ENCODE assay signal across 10 mouse cellular contexts in the genomic region with DNA sequence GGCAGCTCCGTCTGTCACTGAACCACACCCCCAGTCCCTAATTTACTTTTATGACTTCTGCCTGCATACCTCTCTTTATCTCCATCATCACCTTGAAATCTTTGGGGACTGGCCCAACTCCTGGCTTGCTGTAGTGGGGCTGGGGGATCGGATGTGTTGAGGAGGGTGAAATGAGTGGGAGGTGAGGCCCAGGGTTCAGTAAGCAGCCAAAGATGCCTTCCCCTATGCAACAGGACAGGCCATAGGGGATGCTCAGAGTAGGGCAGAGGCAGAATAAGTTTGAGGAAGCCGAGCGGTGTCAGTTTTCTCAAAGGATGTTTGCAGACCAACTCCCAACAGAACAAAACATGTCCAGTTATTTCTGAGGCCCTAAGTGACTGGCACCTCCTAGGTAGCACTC. TPM values are rescaled to one million over a fixed set of nuclear protein-coding genes. Genes with fewer than 3 reads are reported as not detected.
DNase-seq lines count a peak whose midpoint lies in the region; ATAC-seq and TF ChIP-seq lines count a peak whose summit lies in the region.
"Had no signal": no experiment of that assay in that cellular context is flagged by ENCODE, and none has a peak within 500 bp of the region (broad histone marks: within the 10 kb centered on the region; RNA-seq: fewer than 3 reads in every experiment).

No protein-coding gene starts in this region.

- peak overlapping the region; percentile 84; the same call in 1 of the 2 replicates for H3K9ac ChIP-seq in heart, embryonic 15.5 days
- peak overlapping the region; percentile 88 for H3K9ac ChIP-seq in liver, embryonic 16.5 days (ENCODE audit: low read depth, low read length)

- H3K36me3 ChIP-seq in heart, embryonic 15.5 days = peaks cover 4% of the 10 kb centered on the region; the same call in 1 of the 2 replicates
- H3K36me3 ChIP-seq in hindbrain, embryonic 10.5 days = peaks cover 4% of the 10 kb centered on the region; the same call in 1 of the 2 replicates
- no peaks in the 10 kb centered on the region for H3K36me3 ChIP-seq in liver, embryonic 16.5 days (ENCODE audit: control insufficient read depth, insufficient read depth)

- peaks cover 50% of the 10 kb centered on the region for H3K4me1 ChIP-seq in heart, embryonic 15.5 days (replicated peaks)
- H3K4me1 ChIP-seq in bone marrow, adult 2 months (ENCODE audit: control insufficient read depth, insufficient read depth, low read length) = peaks cover 4% of the 10 kb centered on the region
- peaks cover 52% of the 10 kb centered on the region for H3K4me1 ChIP-seq in hindbrain, embryonic 10.5 days (replicated peaks)
- H3K4me1 ChIP-seq in liver, embryonic 16.5 days (ENCODE audit: control insufficient read depth, low read depth, low read length) = peaks cover 67% of the 10 kb centered on the region

- no peak for TF ChIP-seq POLR2A in bone marrow, adult 2 months (IDR thresholded peaks at IDR 0.05; ENCODE audit: borderline replicate concordance, control insufficient read depth, low read depth, low read length)

- DNase-seq in heart, adult 9 months (ENCODE audit: low spot score in 2 of 2) = no peak
- DNase-seq in hindbrain, embryonic 10.5 days (ENCODE audit: low spot score) = no peak
- no peak for DNase-seq in embryo, embryonic 10.5 days (ENCODE audit: low spot score)
- DNase-seq in frontal cortex, adult 2 months (ENCODE audit: extremely low spot score in 1 of 2, low spot score in 1 of 2) = no peak
- DNase-seq: cerebellum, adult 8-10 months; left cerebral cortex, postnatal 4 days had no signal

- H3K4me2 ChIP-seq in heart, embryonic 15.5 days = peak overlapping the region; percentile 86
- H3K4me2 ChIP-seq in liver, embryonic 16.5 days (ENCODE audit: low read depth, low read length) = peak overlapping the region; percentile 92

- peak overlapping the region; percentile 84 for H3K4me3 ChIP-seq in heart, embryonic 15.5 days
- peak overlapping the region; percentile 77 for H3K4me3 ChIP-seq in bone marrow, adult 2 months (replicated peaks; ENCODE audit: control insufficient read depth, low read depth, low read length)
- peak overlapping the region; percentile 75 for H3K4me3 ChIP-seq in hindbrain, embryonic 10.5 days
- H3K4me3 ChIP-seq in liver, embryonic 16.5 days (ENCODE audit: low read depth, low read length) = peak overlapping the region; percentile 86

- H3K9me3 ChIP-seq in heart, embryonic 15.5 days (replicated peaks) = no peaks in the 10 kb centered on the region
- no peaks in the 10 kb centered on the region for H3K9me3 ChIP-seq in hindbrain, embryonic 10.5 days
- no peaks in the 10 kb centered on the region for H3K9me3 ChIP-seq in liver, embryonic 16.5 days (replicated peaks; ENCODE audit: control insufficient read depth, low read length)

- ATAC-seq in heart, embryonic 15.5 days (replicated peaks; ENCODE audit: insufficient number of reproducible peaks, insufficient read depth, low FRiP score, low read depth) = no peak
- no peak for ATAC-seq in liver, embryonic 16.5 days (ENCODE audit: low read depth)
- ATAC-seq in cerebellum, adult (ENCODE audit: insufficient number of reproducible peaks, low FRiP score, low TSS enrichment) = no peak

- no peak for TF ChIP-seq CTCF in bone marrow, adult 2 months (IDR thresholded peaks at IDR 0.05; ENCODE audit: control insufficient read depth, insufficient read depth, low read length)

- H3K27me3 ChIP-seq in heart, embryonic 15.5 days = no peaks in the 10 kb centered on the region
- H3K27me3 ChIP-seq in hindbrain, embryonic 10.5 days (ENCODE audit: insufficient read depth, poor library complexity, severe bottlenecking) = 0 out of 2 replicates have a peak, but pooled peaks cover 3% of the 10 kb centered on the region
- H3K27me3 ChIP-seq in liver, embryonic 16.5 days (ENCODE audit: control insufficient read depth, insufficient read depth, low read depth, low read length) = no peaks in the 10 kb centered on the region

- 61% methylated on average over 3 of the region's 4 CpGs for whole genome bisulfite sequencing in heart, embryonic 15.5 days
- WGBS in bone marrow, adult 2 months = 17% methylated on average over 4 of the region's 4 CpGs
- WGBS in hindbrain, embryonic 10.5 days = 57% methylated on average over 4 of the region's 4 CpGs
- WGBS in liver, embryonic 16.5 days (ENCODE audit: insufficient replicate concordance) = 19% methylated on average over 4 of the region's 4 CpGs

- 0 out of 2 replicates have a peak overlapping the region, but pooled peaks have one; percentile 91 for H3K27ac ChIP-seq in heart, embryonic 15.5 days
- peak overlapping the region; percentile 83; the same call in 1 of the 2 replicates for H3K27ac ChIP-seq in bone marrow, adult 2 months (ENCODE audit: control insufficient read depth, insufficient read depth, low read depth, low read length, poor library complexity)
- no peak overlapping the region for H3K27ac ChIP-seq in hindbrain, embryonic 10.5 days
- peak overlapping the region; percentile 93 for H3K27ac ChIP-seq in liver, embryonic 16.5 days (ENCODE audit: low read length)

RNA-seq across cellular contexts. Expression of gene St3gal4, which starts 3.8 kb away (rescaled TPM):
- 22.3 and 23.0 TPM in 2 replicates for polyA plus RNA-seq in heart, embryonic 15.5 days (2015; fragmentation: Nextera tagmentation; extraction: Ambion mirVana)
- 32.7 and 54.9 TPM in 2 replicates for polyA plus RNA-seq in bone marrow, adult 2 months (2011; ENCODE audit: insufficient read depth, insufficient read length, low replicate concordance, missing spikeins)
- 10.3 and 11.5 TPM in 2 replicates for polyA plus RNA-seq in hindbrain, embryonic 10.5 days (2016; fragmentation: Nextera tagmentation; extraction: Ambion mirVana)
- 21.7 and 22.3 TPM in 2 replicates for polyA plus RNA-seq in liver, embryonic 16.5 days (2015; fragmentation: Nextera tagmentation; extraction: Ambion mirVana)
- polyA plus RNA-seq in frontal cortex, adult 2 months (2012; rRNA removed) = 10.2 and 14.8 TPM in 2 replicates
